Mouse (Mus musculus) forebrain, embryonic 16.5 days (tissue): ENCODE results near the gene Tstd1. TPM values are rescaled to one million over a fixed set of nuclear protein-coding genes. Genes with fewer than 3 reads are reported as not detected.

Experiments used
- ATAC-seq: fragments of 200-750 bp; cut with Nextera tagmentation; 2 replicates; pipeline ENCODE4 v1.8.0; 2017; ENCODE audit warnings: mild to moderate bottlenecking, moderate library complexity
- H3K27ac ChIP-seq: fragments of 300-500 bp; sonication (generic); 2 replicates; pipeline ENCODE4 v1.5.1; 2014; ENCODE audit warnings: low read length, control low read depth
- H3K27me3 ChIP-seq: fragments of 300-500 bp; sonication (generic); replicated peaks from 2 replicates; pipeline ENCODE4 v1.6.1; 2014; ENCODE audit warnings: low read length; ENCODE audit not compliant: control insufficient read depth, insufficient read depth
- H3K36me3 ChIP-seq: fragments of 300-500 bp; sonication (generic); 2 replicates; pipeline ENCODE4 v1.6.1; 2014; ENCODE audit not compliant: control insufficient read depth, insufficient read depth
- H3K4me1 ChIP-seq: fragments of 300-500 bp; sonication (generic); replicated peaks from 2 replicates; pipeline ENCODE4 v1.6.1; 2014; ENCODE audit warnings: low read length; ENCODE audit not compliant: control insufficient read depth, insufficient read depth
- H3K4me2 ChIP-seq: fragments of 300-500 bp; sonication (generic); 2 replicates; pipeline ENCODE4 v1.6.1; 2014; ENCODE audit warnings: mild to moderate bottlenecking, low read length, control low read depth
- H3K4me3 ChIP-seq: fragments of 300-500 bp; sonication (generic); replicated peaks from 2 replicates; pipeline ENCODE4 v1.5.1; 2014; ENCODE audit warnings: mild to moderate bottlenecking, low read length, control low read depth
- H3K9ac ChIP-seq: fragments of 300-500 bp; sonication (generic); replicated peaks from 2 replicates; pipeline ENCODE4 v1.6.1; 2014; ENCODE audit warnings: low read depth, low read length, control low read depth
- H3K9me3 ChIP-seq: fragments of 300-500 bp; sonication (generic); 2 replicates; pipeline ENCODE4 v1.6.1; 2016; ENCODE audit warnings: low read length; ENCODE audit not compliant: control insufficient read depth
- WGBS: fragments of 180-500 bp; shearing (Covaris S2); extraction: QIAGEN DNeasy Blood & Tissue Kit; methylation state at CpG from one replicate; pipeline ENCODE4 v1.1.7; 2014; 5-methylcytosine and 5-hydroxymethylcytosine counted together
- polyA plus RNA-seq: library from polyadenylated mRNA; unstranded; fragments of >200 nt; fragmentation: Nextera tagmentation; extraction: Ambion mirVana; gene quantifications from 2 replicates; pipeline ENCODE4 v1.2.1, GENCODE M21; 2015

The Tstd1 gene
- polyA plus RNA-seq, 1 experiment from 2014 or later = 10.1 TPM

GRCm38 (mm10) chr1:171411492-171411941, 7.2 kb upstream of the Tstd1 start:
- Histone ChIP-seq H3K4me3 (peak overlapping the region; percentile 60), H3K9me3 (no peaks in the 10 kb centered on the region), H3K27me3 (peaks cover 5% of the 10 kb centered on the region), H3K36me3 (peaks cover 10% of the 10 kb centered on the region), H3K9ac (peak overlapping the region; percentile 98), H3K27ac (peak overlapping the region; percentile 97), H3K4me2 (peak overlapping the region; percentile 66), H3K4me1 (peaks cover 21% of the 10 kb centered on the region)
- WGBS = under 1% methylated on average over 38 of the region's 39 CpGs
- ATAC-seq = peak; percentile 79

GRCm38 (mm10) chr1:171412001-171412441, 6.7 kb upstream of the Tstd1 start:
- H3K27ac ChIP-seq = peak overlapping the region; percentile 97
- peak; percentile 25 for ATAC-seq
- H3K36me3 ChIP-seq = peaks cover 14% of the 10 kb centered on the region
- peaks cover 21% of the 10 kb centered on the region for H3K4me1 ChIP-seq
- peak overlapping the region; percentile 66 for H3K4me2 ChIP-seq
- H3K9ac ChIP-seq = peak overlapping the region; percentile 98
- no peaks in the 10 kb centered on the region for H3K9me3 ChIP-seq
- peak overlapping the region; percentile 60 for H3K4me3 ChIP-seq
- peaks cover 5% of the 10 kb centered on the region for H3K27me3 ChIP-seq
- under 1% methylated on average over 20 of the region's 20 CpGs for WGBS

DNA sequence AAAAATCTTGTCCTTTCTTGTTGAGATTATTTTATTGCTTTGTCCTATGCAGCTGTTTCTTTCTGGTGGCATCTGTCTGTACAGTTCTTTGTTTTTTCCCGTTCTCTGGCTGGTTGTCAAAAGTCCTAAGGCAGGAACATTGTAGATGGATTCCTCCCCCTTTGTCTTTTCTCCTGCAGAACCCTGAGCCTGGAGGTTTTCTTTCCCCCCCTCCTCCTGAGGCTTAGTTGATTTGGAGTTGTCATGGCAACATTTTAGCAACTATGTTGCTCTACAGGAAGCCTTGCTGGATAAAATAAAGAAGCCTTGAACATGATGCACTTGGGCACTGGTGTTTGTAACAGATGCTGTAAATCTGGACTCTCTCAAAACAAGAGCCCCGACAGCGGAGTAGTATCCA, 6.2 kb upstream of the Tstd1 start:
- Histone ChIP-seq H3K4me2 (peak overlapping the region; percentile 66), H3K27ac (peak overlapping the region; percentile 97), H3K4me3 (peak overlapping the region; percentile 60), H3K9ac (peak overlapping the region; percentile 98), H3K9me3 (no peaks in the 10 kb centered on the region), H3K4me1 (peaks cover 21% of the 10 kb centered on the region), H3K36me3 (peaks cover 15% of the 10 kb centered on the region), H3K27me3 (peaks cover 5% of the 10 kb centered on the region)
- 8% methylated on average over 3 of the region's 3 CpGs for WGBS
- peak; percentile 21 for ATAC-seq

GRCm38 (mm10) chr1:171413608-171414007, 5.1 kb upstream of the Tstd1 start:
- 67% methylated on average over 8 of the region's 8 CpGs for WGBS
- no peaks in the 10 kb centered on the region for H3K9me3 ChIP-seq
- peaks cover 19% of the 10 kb centered on the region for H3K36me3 ChIP-seq
- peaks cover 21% of the 10 kb centered on the region for H3K4me1 ChIP-seq
- H3K4me2 ChIP-seq = no peak overlapping the region
- H3K27ac ChIP-seq = no peak overlapping the region
- ATAC-seq = no peak
- H3K4me3 ChIP-seq = no peak overlapping the region
- peaks cover 3% of the 10 kb centered on the region; the same call in 1 of the 2 replicates for H3K27me3 ChIP-seq
- no peak overlapping the region for H3K9ac ChIP-seq

- Histone ChIP-seq H3K9me3 (no peaks in the 10 kb centered on the region), H3K27me3 (no peaks in the 10 kb centered on the region), H3K4me3 (no peak overlapping the region), H3K4me2 (no peak overlapping the region), H3K27ac (no peak overlapping the region), H3K9ac (no peak overlapping the region), H3K4me1 (peaks cover under 1% of the 10 kb centered on the region), H3K36me3 (peaks cover 26% of the 10 kb centered on the region)
- 60% methylated on average over 12 of the region's 12 CpGs for WGBS
- ATAC-seq = peak; percentile 30
These were observed 715 bp downstream of the Tstd1 start for GRCm38 (mm10) chr1:171419291-171419882.

DNA sequence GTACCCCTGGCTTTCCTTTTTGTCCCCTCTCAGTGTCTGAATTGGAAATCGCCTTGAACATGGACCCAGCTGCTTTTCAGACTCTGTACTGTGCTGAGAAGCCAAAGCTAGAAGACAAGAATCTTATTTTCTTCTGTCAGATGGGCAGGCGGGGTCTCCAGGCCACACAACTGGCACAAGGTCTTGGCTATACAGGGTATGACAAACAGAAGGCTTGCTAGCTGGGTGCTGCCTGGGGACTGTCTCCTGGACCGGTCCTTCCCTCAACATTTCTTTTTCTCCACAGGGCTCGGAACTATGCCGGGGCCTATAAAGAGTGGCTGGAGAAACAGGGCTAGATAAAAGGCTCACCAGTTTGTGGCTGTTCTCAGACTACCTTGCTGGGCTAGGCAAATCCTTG, 1.2 kb downstream of the Tstd1 start:
- Histone ChIP-seq H3K27ac (no peak overlapping the region), H3K4me3 (no peak overlapping the region), H3K4me2 (no peak overlapping the region), H3K36me3 (peaks cover 26% of the 10 kb centered on the region), H3K27me3 (no peaks in the 10 kb centered on the region), H3K4me1 (no peaks in the 10 kb centered on the region), H3K9me3 (no peaks in the 10 kb centered on the region), H3K9ac (no peak overlapping the region)
- WGBS = 78% methylated on average over 5 of the region's 5 CpGs
- ATAC-seq = no peak

DNA sequence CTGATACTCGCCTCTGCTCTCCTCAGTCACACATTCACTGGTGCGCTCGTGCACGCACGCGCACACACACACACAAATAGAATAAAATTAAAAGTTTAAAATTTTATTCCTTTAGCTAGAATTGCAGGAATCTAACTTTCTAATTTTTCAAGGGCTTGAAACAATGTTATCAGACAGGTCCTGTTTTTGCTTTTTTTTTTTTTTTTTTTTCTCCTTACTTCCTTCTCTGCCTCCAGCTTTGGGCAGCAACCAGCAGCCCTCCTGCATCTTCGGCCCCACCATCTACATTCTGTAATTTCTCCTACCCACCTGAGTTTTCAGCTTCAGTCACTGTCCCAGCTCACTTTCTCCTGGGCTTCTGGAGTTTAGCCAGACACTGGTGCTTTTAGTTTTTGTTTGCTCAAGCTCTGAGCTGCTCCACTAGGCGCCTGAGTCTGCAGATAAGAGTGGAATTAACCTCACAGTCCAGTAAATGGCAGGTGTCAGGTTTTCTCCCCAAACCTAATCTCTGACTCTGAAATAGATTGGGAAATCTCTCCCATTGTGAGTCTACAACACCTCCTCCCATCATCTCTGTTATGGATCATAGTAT, 3.9 kb downstream of the Tstd1 start:
- no peak for ATAC-seq
- Histone ChIP-seq H3K9me3 (no peaks in the 10 kb centered on the region), H3K9ac (no peak overlapping the region), H3K36me3 (peaks cover 11% of the 10 kb centered on the region), H3K27me3 (no peaks in the 10 kb centered on the region), H3K4me3 (no peak overlapping the region), H3K4me1 (no peaks in the 10 kb centered on the region), H3K4me2 (no peak overlapping the region), H3K27ac (no peak overlapping the region)
- 89% methylated on average over 8 of the region's 8 CpGs for WGBS

GRCm38 (mm10) chr1:171424638-171425037, 6.0 kb downstream of the Tstd1 start:
- Histone ChIP-seq H3K36me3 (peaks cover 4% of the 10 kb centered on the region; the same call in 1 of the 2 replicates), H3K27ac (no peak overlapping the region), H3K4me3 (no peak overlapping the region), H3K4me2 (no peak overlapping the region), H3K9me3 (no peaks in the 10 kb centered on the region), H3K4me1 (no peaks in the 10 kb centered on the region), H3K27me3 (no peaks in the 10 kb centered on the region), H3K9ac (no peak overlapping the region)
- WGBS = 78% methylated on average over 5 of the region's 5 CpGs
- no peak for ATAC-seq

- Histone ChIP-seq H3K4me2 (no peak overlapping the region), H3K9ac (no peak overlapping the region), H3K27ac (no peak overlapping the region), H3K9me3 (no peaks in the 10 kb centered on the region), H3K4me1 (no peaks in the 10 kb centered on the region), H3K36me3 (peaks cover 4% of the 10 kb centered on the region; the same call in 1 of the 2 replicates), H3K27me3 (no peaks in the 10 kb centered on the region), H3K4me3 (no peak overlapping the region)
- no peak for ATAC-seq
- 86% methylated on average over 4 of the region's 4 CpGs for WGBS
These were observed 6.5 kb downstream of the Tstd1 start for GRCm38 (mm10) chr1:171425126-171425525.
